Mouse (Mus musculus): ENCODE data around the gene Ctdspl. TPM values are rescaled to one million over a fixed set of nuclear protein-coding genes. Genes with fewer than 3 reads are reported as not detected.

Gene Ctdspl
- total RNA-seq, 2 experiments from 2014 or later, result 21.0 TPM

DNA sequence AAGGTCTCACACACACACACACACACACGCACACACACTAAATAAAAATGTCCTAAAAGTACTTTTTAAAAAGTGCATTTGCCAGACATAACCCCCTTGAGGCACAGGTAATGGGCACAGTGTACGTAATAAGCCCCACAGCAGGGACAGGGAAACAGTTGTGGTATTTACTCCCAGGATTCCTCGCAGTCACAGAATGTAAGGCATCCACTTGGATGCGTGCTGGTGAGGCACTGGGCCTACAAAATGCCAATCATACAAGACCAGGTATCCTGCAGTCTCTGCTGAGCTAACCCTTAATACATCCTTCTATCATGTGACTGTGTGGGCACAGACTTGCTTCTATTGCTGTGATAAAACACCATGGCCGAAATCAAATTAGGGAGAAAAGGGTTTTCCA is 22.2 kb downstream of the Ctdspl start:
- DNase-seq (ENCODE audit: low spot score in 2 of 2), result no peak

DNA sequence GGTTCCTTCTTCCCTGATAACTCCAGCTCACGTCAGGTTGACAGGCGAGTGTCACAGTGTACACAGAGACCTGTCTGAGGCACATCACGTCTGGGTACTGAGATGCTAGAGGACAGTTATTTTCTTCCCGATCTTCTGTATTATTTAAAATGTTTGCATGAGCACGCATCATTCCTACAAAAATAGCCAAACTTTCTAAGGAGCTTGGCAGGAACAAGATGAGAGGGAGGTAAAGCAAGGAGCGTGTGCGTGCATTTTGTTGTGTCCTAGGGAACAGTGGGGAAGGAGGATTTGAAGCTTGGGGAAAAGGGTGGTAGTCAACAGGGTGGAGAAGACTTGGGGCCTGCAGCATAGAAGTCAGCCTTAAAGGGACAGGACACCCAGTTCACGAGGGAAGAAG is 22.9 kb downstream of the Ctdspl start:
- DNase-seq (ENCODE audit: low spot score in 2 of 2), result no peak

DNA sequence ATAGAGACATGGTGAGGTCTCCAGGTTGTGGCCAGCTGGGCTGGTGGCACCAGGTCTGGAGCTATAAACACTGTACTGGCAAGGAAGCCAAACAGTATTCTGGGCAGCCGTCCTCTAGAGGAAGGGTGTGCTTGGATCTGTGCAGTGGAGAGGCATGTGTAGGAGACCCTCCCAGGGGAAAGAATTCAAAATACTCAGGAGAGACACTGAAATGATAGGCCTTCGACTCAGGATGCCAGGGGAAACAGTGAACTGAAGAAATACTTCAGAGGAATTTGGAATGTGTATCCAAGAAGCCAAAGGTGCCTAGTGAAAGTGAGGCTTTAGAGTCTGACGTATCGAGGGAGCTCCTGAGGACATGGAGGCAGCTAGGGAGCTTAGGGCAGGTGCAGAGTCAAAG is 23.4 kb downstream of the Ctdspl start:
- DNase-seq (ENCODE audit: low spot score in 2 of 2), result no peak

DNA sequence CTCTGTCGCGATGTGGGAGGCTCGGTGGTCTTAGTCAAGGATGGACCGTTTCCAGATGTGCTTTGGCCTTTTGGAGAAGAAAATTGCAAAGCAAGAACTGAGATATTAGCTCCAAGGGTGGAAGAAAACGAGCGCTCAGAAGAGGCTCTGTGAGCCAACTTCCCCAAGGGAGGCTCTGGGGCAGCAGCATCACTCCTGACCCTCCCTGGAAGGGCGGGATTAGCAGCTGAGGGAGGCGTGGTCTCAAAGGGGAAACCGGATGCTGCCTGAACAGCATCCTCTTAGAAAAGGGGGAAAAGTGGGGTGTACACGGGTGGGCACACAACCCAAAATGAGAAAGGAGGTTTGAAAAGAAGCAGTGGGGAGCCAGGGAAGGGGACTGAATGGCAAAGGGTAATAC is 23.8 kb downstream of the Ctdspl start:
- no peak for DNase-seq (ENCODE audit: low spot score in 2 of 2)

GRCm38 (mm10) chr9:118950751-118951150 is 24.5 kb downstream of the Ctdspl start:
- no peak for DNase-seq (ENCODE audit: low spot score in 2 of 2)

- no peak for DNase-seq (ENCODE audit: low spot score in 2 of 2)
Measured at GRCm38 (mm10) chr9:118951381-118951780, 25.1 kb downstream of the Ctdspl start.

- DNase-seq (ENCODE audit: low spot score in 2 of 2), result no peak
Measured at GRCm38 (mm10) chr9:118952180-118952579, 25.9 kb downstream of the Ctdspl start.

DNA sequence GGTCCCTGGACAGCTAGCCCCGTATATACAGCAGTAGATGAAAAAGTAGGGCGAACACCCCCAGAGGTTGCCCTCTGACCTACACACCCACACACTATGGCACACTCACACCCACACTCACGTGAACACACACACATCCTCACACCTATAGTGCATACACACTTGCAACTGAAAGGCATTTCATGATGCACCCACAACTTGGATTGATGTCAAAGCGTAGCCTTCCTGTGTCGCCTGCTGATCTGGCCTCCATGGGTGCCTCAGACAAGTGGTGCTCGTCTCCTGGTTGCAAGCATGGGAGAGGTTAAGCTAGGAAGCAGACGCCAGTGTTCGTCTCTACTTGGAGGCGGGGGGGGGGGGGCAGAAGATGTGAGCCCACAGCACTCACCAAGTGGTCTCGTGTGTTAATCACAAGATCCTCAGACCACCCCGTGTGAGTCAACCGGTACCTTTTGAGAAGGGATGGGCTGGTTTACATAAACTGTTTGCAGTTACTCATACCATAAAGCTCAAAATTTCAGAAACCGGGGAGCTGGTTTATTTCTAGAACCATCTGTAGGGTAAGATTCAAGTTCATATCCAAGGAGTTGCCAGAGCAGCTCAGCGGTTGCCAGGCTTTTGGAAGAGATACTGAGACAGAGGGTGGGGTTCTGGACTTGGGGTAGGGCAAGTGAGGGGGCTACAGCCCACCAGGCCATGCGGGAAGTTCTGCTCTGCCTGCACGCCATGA is 27.4 kb downstream of the Ctdspl start:
- no peak for DNase-seq (ENCODE audit: low spot score in 2 of 2)

GRCm38 (mm10) chr9:118958802-118959201 is 32.5 kb downstream of the Ctdspl start:
- DNase-seq (ENCODE audit: low spot score in 2 of 2), result no peak

- peak in 1 of 2 experiments; percentile 33 for DNase-seq (ENCODE audit: low spot score in 2 of 2)
Measured at GRCm38 (mm10) chr9:118960415-118961091, 34.3 kb downstream of the Ctdspl start.

DNA sequence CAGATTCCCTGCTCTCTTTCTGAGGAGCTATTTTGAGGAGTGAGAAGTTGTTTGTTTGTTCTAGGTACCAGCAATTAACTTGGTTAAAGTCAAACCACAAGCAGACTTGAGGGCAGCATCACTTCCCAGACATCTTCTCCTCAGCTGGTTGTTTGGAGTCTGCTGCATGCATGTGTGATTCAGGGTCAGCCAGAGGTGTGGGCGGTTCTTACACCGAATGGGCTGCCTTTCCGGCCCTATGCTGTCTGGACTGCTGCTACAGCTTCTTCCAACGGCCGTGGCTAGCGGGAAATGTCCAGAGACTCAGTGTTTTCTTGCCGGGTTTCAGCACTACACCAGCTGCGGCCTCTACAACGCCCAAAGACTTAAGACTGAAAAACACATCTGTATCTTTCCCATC is 36.9 kb downstream of the Ctdspl start:
- DNase-seq (ENCODE audit: low spot score in 2 of 2), result no peak

- no peak for DNase-seq (ENCODE audit: low spot score in 2 of 2)
Measured at GRCm38 (mm10) chr9:118964263-118965034, 38.2 kb downstream of the Ctdspl start.

DNA sequence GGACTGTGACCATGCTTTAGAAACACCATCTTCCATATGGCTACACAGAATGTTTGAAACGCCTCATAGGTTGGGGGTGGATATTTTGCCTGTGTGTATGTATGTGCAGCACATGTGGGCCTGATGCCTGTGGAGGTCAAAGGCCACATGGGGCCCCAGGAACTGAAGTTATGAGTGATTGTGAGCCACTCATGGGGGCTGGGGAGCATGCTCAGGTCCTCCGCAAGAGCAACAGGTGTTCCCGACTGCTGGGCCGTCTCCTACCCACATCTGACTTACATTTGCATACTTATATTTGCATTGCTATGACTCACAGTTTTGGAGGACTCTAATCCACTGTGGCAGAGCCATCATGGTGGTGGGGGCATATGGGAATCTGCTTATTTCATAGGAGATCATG is 43.6 kb downstream of the Ctdspl start:
- no peak for DNase-seq (ENCODE audit: low spot score in 2 of 2)

GRCm38 (mm10) chr9:118973028-118973427 is 46.8 kb downstream of the Ctdspl start:
- no peak for DNase-seq (ENCODE audit: low spot score in 2 of 2)

GRCm38 (mm10) chr9:118973566-118973965 is 47.3 kb downstream of the Ctdspl start:
- DNase-seq (ENCODE audit: low spot score in 2 of 2), result no peak

GRCm38 (mm10) chr9:118974148-118974547 is 47.9 kb downstream of the Ctdspl start:
- no peak for DNase-seq (ENCODE audit: low spot score in 2 of 2)

DNA sequence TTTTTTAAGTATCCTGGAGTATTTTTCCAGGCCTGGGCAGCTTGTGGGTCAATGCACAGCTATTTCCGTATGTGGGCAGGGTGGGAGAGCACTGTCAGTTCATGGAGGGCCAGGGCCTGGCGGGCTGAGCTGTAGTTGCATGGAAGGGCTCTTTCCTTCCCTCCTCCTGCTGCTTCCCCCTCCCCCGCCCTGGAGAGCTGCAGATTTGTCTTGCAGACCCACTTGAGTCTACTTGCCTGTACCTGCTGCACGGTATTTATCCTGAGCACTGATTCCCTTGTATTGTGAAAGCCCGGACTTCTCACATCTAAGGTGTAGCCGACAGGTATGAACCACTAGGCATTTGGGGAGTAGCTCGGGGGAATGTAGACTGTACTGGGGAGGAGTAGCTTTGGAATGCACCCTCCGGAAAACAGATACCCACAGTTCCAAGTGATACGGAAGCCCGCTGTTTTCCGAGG is 49.0 kb downstream of the Ctdspl start:
- DNase-seq (ENCODE audit: low spot score in 2 of 2), result no peak

DNA sequence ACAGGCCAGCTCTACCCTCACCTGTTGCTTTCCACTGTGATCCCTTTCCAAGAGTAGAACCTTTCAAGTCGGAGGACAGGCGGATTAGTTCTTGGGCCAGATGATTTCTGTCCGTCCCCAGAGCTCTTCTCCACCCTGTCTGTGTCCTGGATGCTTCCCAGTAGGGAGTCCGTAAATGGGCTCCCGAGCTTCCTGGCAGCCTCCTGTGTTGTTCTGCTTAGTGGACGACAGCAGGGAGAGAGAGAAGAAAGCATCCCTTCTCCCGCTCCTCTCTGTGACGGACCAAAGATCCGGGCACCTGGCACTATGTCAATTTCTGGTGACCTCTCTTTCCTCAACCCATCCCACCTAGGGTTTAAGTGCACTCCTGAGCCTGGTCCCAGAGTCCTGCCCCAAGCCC is 49.5 kb downstream of the Ctdspl start:
- no peak for DNase-seq (ENCODE audit: low spot score in 2 of 2)

DNA sequence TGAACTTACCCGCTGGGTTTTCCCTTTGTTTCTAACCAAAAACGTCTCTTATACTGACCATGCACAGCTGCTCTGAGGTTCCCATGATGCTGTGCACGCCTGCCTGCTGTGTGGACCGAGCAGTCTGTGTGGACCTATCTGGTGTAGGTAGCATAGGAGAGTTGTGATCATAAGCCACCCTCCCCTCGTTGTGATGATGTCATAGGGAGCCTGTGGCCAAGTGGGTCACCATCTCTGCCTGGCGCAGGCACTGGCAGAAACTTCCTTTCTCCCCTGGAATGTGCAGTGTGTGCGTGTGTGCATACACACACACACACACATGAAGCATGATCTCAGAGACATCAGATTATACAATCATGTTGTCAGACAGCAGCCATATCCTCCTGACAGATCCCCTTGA is 50.3 kb downstream of the Ctdspl start:
- no peak for DNase-seq (ENCODE audit: low spot score in 2 of 2)

DNA sequence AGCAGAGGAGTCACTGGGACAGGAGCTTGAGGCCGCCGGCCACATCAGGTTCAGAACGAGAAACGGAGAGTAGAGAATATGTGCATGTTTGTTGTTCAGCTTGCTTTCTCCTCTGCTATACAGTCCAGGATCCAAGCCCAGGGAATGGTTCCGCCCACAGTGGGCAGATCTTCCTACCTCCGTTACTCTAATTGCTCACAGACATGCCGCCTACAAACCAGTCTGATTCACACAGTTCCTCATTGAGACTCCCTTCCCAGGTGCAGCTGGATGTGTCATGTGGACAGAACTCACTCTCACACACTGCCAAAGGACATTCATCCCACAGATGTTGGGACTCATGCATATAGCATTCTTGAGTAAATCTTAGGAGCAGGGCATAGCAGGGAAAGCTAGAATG is 51.2 kb downstream of the Ctdspl start:
- no peak for DNase-seq (ENCODE audit: low spot score in 2 of 2)

- DNase-seq (ENCODE audit: low spot score in 2 of 2), result no peak
Measured at GRCm38 (mm10) chr9:118980411-118980823, 54.2 kb downstream of the Ctdspl start.
